Mouse (Mus musculus) thymus, adult 2 months (tissue): ENCODE measurements around the gene Nol4l. TPM values are rescaled to one million over a fixed set of nuclear protein-coding genes. Genes with fewer than 3 reads are reported as not detected.

Experiments
- DNase-seq: peaks from one replicate; pipeline ENCODE4 v3.0.0; 2021
- H3K27ac ChIP-seq: fragments of 200-500 bp; 2 replicates; pipeline ENCODE4 v1.5.1; 2012; ENCODE audit warnings: low read length, control low read depth; ENCODE audit not compliant: control insufficient read depth, insufficient read depth
- H3K27me3 ChIP-seq: fragments of 200-500 bp; 2 replicates; pipeline ENCODE4 v1.6.1; 2012; ENCODE audit warnings: mild to moderate bottlenecking, low read length, moderate library complexity, mixed read lengths; ENCODE audit not compliant: control insufficient read depth, insufficient read depth
- H3K36me3 ChIP-seq: fragments of 200-500 bp; 2 replicates; pipeline ENCODE4 v1.6.1; 2012; ENCODE audit warnings: mild to moderate bottlenecking, low read length, moderate library complexity; ENCODE audit not compliant: control insufficient read depth, insufficient read depth
- H3K4me1 ChIP-seq: fragments of 200-500 bp; replicated peaks from 2 replicates; pipeline ENCODE4 v1.6.1; 2012; ENCODE audit warnings: low read length; ENCODE audit not compliant: control insufficient read depth, insufficient read depth
- H3K4me3 ChIP-seq: fragments of 200-500 bp; 2 replicates; pipeline ENCODE4 v1.5.1; 2012; ENCODE audit warnings: mild to moderate bottlenecking, low read length, control low read depth, moderate library complexity; ENCODE audit not compliant: control insufficient read depth, insufficient read depth
- CTCF ChIP-seq: fragments of 200-500 bp; IDR thresholded peaks from 2 replicates; pipeline ENCODE4 v1.5.1; 2012; ENCODE audit warnings: mild to moderate bottlenecking, control low read depth, low read length, moderate library complexity, borderline replicate concordance; ENCODE audit not compliant: control insufficient read depth, poor library complexity, insufficient read depth; ENCODE audit errors: extremely low read depth
- POLR2A ChIP-seq: fragments of 200-500 bp; IDR thresholded peaks from 2 replicates; pipeline ENCODE4 v1.6.1; 2012; ENCODE audit warnings: mild to moderate bottlenecking, low read length, control low read depth, moderate library complexity; ENCODE audit not compliant: control insufficient read depth, poor library complexity, insufficient read depth; ENCODE audit errors: extremely low read depth
- WGBS: fragments of 180-500 bp; shearing (Covaris S2); methylation state at CpG from one replicate; pipeline ENCODE4 v1.1.7; 2018; 5-methylcytosine and 5-hydroxymethylcytosine counted together
- polyA plus RNA-seq: library from polyadenylated mRNA; depleted of rRNA; stranded (reverse); fragments of >200 nt; gene quantifications from 2 replicates; pipeline ENCODE4 v1.2.3, GENCODE M21; 2012

Gene Nol4l
- polyA plus RNA-seq, 1 experiment = 4.2 TPM

GRCm38 (mm10) chr2:153527580-153528531, 1.9 kb downstream of the Nol4l start:
- H3K36me3 ChIP-seq = no peaks in the 10 kb centered on the region
- peak overlapping the region; percentile 46 for H3K4me3 ChIP-seq
- DNase-seq = peak; percentile 26
- H3K27ac ChIP-seq = no peak overlapping the region
- WGBS = 7% methylated on average over 82 of the region's 85 CpGs
- peaks cover 24% of the 10 kb centered on the region for H3K27me3 ChIP-seq
- TF ChIP-seq CTCF (no peak), POLR2A (no peak)
- peaks cover 52% of the 10 kb centered on the region for H3K4me1 ChIP-seq

- WGBS = 79% methylated on average over 9 of the region's 9 CpGs
- TF ChIP-seq CTCF (no peak), POLR2A (no peak)
- no peak overlapping the region for H3K27ac ChIP-seq
These were observed 2.8 kb downstream of the Nol4l start for GRCm38 (mm10) chr2:153526850-153527530.

GRCm38 (mm10) chr2:153525906-153526311, 3.9 kb downstream of the Nol4l start:
- peak; percentile 84 for DNase-seq
- 0 out of 2 replicates have a peak, but pooled peaks have one; percentile 27 for TF ChIP-seq POLR2A
- 0 out of 2 replicates have a peak, but pooled peaks have one; percentile 24 for TF ChIP-seq CTCF
- H3K36me3 ChIP-seq = no peaks in the 10 kb centered on the region
- H3K27ac ChIP-seq = no peak overlapping the region
- H3K4me3 ChIP-seq = peak overlapping the region; percentile 2; the same call in 1 of the 2 replicates
- under 1% methylated on average over 10 of the region's 10 CpGs for WGBS
- peaks cover 24% of the 10 kb centered on the region for H3K27me3 ChIP-seq
- H3K4me1 ChIP-seq = peaks cover 52% of the 10 kb centered on the region

More at GRCm38 (mm10) chr2:153526850-153527530, 2.8 kb downstream of the Nol4l start:
- Histone ChIP-seq H3K4me1 (peaks cover 52% of the 10 kb centered on the region), H3K27me3 (peaks cover 24% of the 10 kb centered on the region), H3K36me3 (no peaks in the 10 kb centered on the region), H3K4me3 (no peak overlapping the region)
- peak; percentile 11 for DNase-seq

GRCm38 (mm10) chr2:153524727-153525126, 5.0 kb downstream of the Nol4l start:
- no peak overlapping the region for H3K27ac ChIP-seq
- DNase-seq = no peak
- whole genome bisulfite sequencing = 92% methylated on average over 2 of the region's 2 CpGs
- peaks cover 20% of the 10 kb centered on the region for H3K27me3 ChIP-seq
- H3K36me3 ChIP-seq = no peaks in the 10 kb centered on the region
- no peak for TF ChIP-seq CTCF
- no peak for TF ChIP-seq POLR2A
- H3K4me3 ChIP-seq = no peak overlapping the region
- H3K4me1 ChIP-seq = peaks cover 52% of the 10 kb centered on the region

- H3K4me1 ChIP-seq = peaks cover 43% of the 10 kb centered on the region
- H3K27me3 ChIP-seq = peaks cover 13% of the 10 kb centered on the region
- TF ChIP-seq POLR2A (no peak), CTCF (no peak)
- WGBS = 21% methylated on average over 12 of the region's 12 CpGs
- no peak overlapping the region for H3K27ac ChIP-seq
- no peak overlapping the region for H3K4me3 ChIP-seq
- no peaks in the 10 kb centered on the region for H3K36me3 ChIP-seq
- DNase-seq = peak; percentile 40
These were observed 6.1 kb downstream of the Nol4l start for GRCm38 (mm10) chr2:153523656-153524055.

- no peak for DNase-seq
- Histone ChIP-seq H3K4me1 (peaks cover 38% of the 10 kb centered on the region), H3K4me3 (no peak overlapping the region), H3K27me3 (peaks cover 8% of the 10 kb centered on the region), H3K36me3 (no peaks in the 10 kb centered on the region), H3K27ac (no peak overlapping the region)
- 90% methylated on average over 9 of the region's 9 CpGs for WGBS
- no peak for TF ChIP-seq CTCF
- TF ChIP-seq POLR2A = no peak
These were observed 6.6 kb downstream of the Nol4l start for GRCm38 (mm10) chr2:153523143-153523542.
